Mouse (Mus musculus) neural tube, embryonic 14.5 days (tissue): ENCODE results near the gene Unk. TPM values are rescaled to one million over a fixed set of nuclear protein-coding genes. Genes with fewer than 3 reads are reported as not detected.

Experiments
- ATAC-seq: fragments of 200-750 bp; cut with Nextera tagmentation; 2 replicates; pipeline ENCODE4 v1.8.0; 2017; ENCODE audit warnings: low read depth, mild to moderate bottlenecking, moderate TSS enrichment, moderate library complexity
- H3K27ac ChIP-seq: fragments of 300-500 bp; sonication (generic); 2 replicates; pipeline ENCODE4 v1.5.1; 2014; ENCODE audit warnings: low read depth, mild to moderate bottlenecking, control low read depth, low read length, moderate library complexity, mixed read lengths
- H3K27me3 ChIP-seq: fragments of 300-500 bp; sonication (generic); 2 replicates; pipeline ENCODE4 v1.6.1; 2014; ENCODE audit warnings: low read length; ENCODE audit not compliant: control insufficient read depth, insufficient read depth
- H3K36me3 ChIP-seq: fragments of 300-500 bp; sonication (generic); 2 replicates; pipeline ENCODE4 v1.6.1; 2014; ENCODE audit warnings: low read length, mixed read lengths; ENCODE audit not compliant: control insufficient read depth, insufficient read depth
- H3K4me1 ChIP-seq: fragments of 300-500 bp; sonication (generic); 2 replicates; pipeline ENCODE4 v1.6.1; 2014; ENCODE audit warnings: low read length; ENCODE audit not compliant: control insufficient read depth, insufficient read depth
- H3K4me2 ChIP-seq: fragments of 300-500 bp; sonication (generic); 2 replicates; pipeline ENCODE4 v1.6.1; 2014; ENCODE audit warnings: mild to moderate bottlenecking, low read depth, low read length, control low read depth
- H3K4me3 ChIP-seq: fragments of 300-500 bp; sonication (generic); 2 replicates; pipeline ENCODE4 v1.5.1; 2014; ENCODE audit warnings: low read depth, low read length, control low read depth, mixed read lengths
- H3K9ac ChIP-seq: fragments of 300-500 bp; sonication (generic); replicated peaks from 2 replicates; pipeline ENCODE4 v1.6.1; 2014; ENCODE audit warnings: low read depth, mild to moderate bottlenecking, control low read depth, low read length, mixed read lengths
- H3K9me3 ChIP-seq: fragments of 300-500 bp; sonication (generic); 2 replicates; pipeline ENCODE4 v1.6.1; 2016; ENCODE audit warnings: low read length; ENCODE audit not compliant: control insufficient read depth
- WGBS: fragments of 180-500 bp; shearing (Covaris S2); extraction: QIAGEN DNeasy Blood & Tissue Kit; methylation state at CpG from one replicate; pipeline ENCODE4 v1.1.7; 2014; 5-methylcytosine and 5-hydroxymethylcytosine counted together
- polyA plus RNA-seq: library from polyadenylated mRNA; unstranded; fragments of >200 nt; fragmentation: Nextera tagmentation; extraction: Ambion mirVana; gene quantifications from 2 replicates; pipeline ENCODE4 v1.2.1, GENCODE M21; 2014

Gene Unk
- polyA plus RNA-seq, 1 experiment from 2014 or later, result 29.1 TPM

- Histone ChIP-seq H3K9me3 (no peaks in the 10 kb centered on the region), H3K4me2 (no peak overlapping the region), H3K27ac (no peak overlapping the region), H3K36me3 (peaks cover 24% of the 10 kb centered on the region), H3K4me1 (no peaks in the 10 kb centered on the region), H3K9ac (no peak overlapping the region), H3K4me3 (no peak overlapping the region), H3K27me3 (no peaks in the 10 kb centered on the region)
- WGBS, result 65% methylated on average over 23 of the region's 23 CpGs
- ATAC-seq, result no peak
These were observed 34.2 kb downstream of the Unk start for GRCm38 (mm10) chr11:116064187-116064867.

- H3K27me3 ChIP-seq, result no peaks in the 10 kb centered on the region
- H3K9ac ChIP-seq, result no peak overlapping the region
- H3K4me1 ChIP-seq, result no peaks in the 10 kb centered on the region
- peaks cover 14% of the 10 kb centered on the region for H3K36me3 ChIP-seq
- no peak for ATAC-seq
- no peak overlapping the region for H3K4me2 ChIP-seq
- no peaks in the 10 kb centered on the region for H3K9me3 ChIP-seq
- 89% methylated on average over 12 of the region's 12 CpGs for WGBS
- no peak overlapping the region for H3K27ac ChIP-seq
- H3K4me3 ChIP-seq, result no peak overlapping the region
These were observed 35.2 kb downstream of the Unk start for GRCm38 (mm10) chr11:116065345-116065744.

GRCm38 (mm10) chr11:116071510-116071909, 41.4 kb downstream of the Unk start:
- WGBS, result 69% methylated on average over 5 of the region's 5 CpGs
- no peak overlapping the region for H3K4me3 ChIP-seq
- no peaks in the 10 kb centered on the region for H3K9me3 ChIP-seq
- no peak overlapping the region for H3K4me2 ChIP-seq
- no peak for ATAC-seq
- H3K27ac ChIP-seq, result no peak overlapping the region
- H3K36me3 ChIP-seq, result no peaks in the 10 kb centered on the region
- no peaks in the 10 kb centered on the region for H3K27me3 ChIP-seq
- H3K9ac ChIP-seq, result no peak overlapping the region
- H3K4me1 ChIP-seq, result no peaks in the 10 kb centered on the region

GRCm38 (mm10) chr11:116072608-116073007, 42.5 kb downstream of the Unk start:
- WGBS, result 86% methylated on average over 3 of the region's 3 CpGs
- no peaks in the 10 kb centered on the region for H3K4me1 ChIP-seq
- no peak overlapping the region for H3K4me3 ChIP-seq
- H3K36me3 ChIP-seq, result no peaks in the 10 kb centered on the region
- H3K27ac ChIP-seq, result no peak overlapping the region
- no peak for ATAC-seq
- no peaks in the 10 kb centered on the region for H3K27me3 ChIP-seq
- no peak overlapping the region for H3K4me2 ChIP-seq
- no peak overlapping the region for H3K9ac ChIP-seq
- no peaks in the 10 kb centered on the region for H3K9me3 ChIP-seq

GRCm38 (mm10) chr11:116074436-116074991, 44.4 kb downstream of the Unk start:
- no peak for ATAC-seq
- 68% methylated on average over 7 of the region's 7 CpGs for WGBS
- H3K27me3 ChIP-seq, result no peaks in the 10 kb centered on the region
- no peak overlapping the region for H3K4me2 ChIP-seq
- H3K9ac ChIP-seq, result no peak overlapping the region
- H3K4me1 ChIP-seq, result peaks cover 9% of the 10 kb centered on the region; the same call in 1 of the 2 replicates
- no peak overlapping the region for H3K27ac ChIP-seq
- peaks cover 5% of the 10 kb centered on the region; the same call in 1 of the 2 replicates for H3K36me3 ChIP-seq
- H3K4me3 ChIP-seq, result no peak overlapping the region
- H3K9me3 ChIP-seq, result no peaks in the 10 kb centered on the region

- Histone ChIP-seq H3K9me3 (no peaks in the 10 kb centered on the region), H3K4me2 (no peak overlapping the region), H3K4me3 (no peak overlapping the region), H3K27me3 (no peaks in the 10 kb centered on the region), H3K36me3 (peaks cover 15% of the 10 kb centered on the region), H3K9ac (no peak overlapping the region), H3K4me1 (peaks cover 9% of the 10 kb centered on the region; the same call in 1 of the 2 replicates), H3K27ac (no peak overlapping the region)
- 66% methylated on average over 19 of the region's 20 CpGs for WGBS
- no peak for ATAC-seq
These were observed 45.6 kb downstream of the Unk start for GRCm38 (mm10) chr11:116075539-116076265.

GRCm38 (mm10) chr11:116076266-116076540, 46.1 kb downstream of the Unk start:
- H3K4me2 ChIP-seq, result no peak overlapping the region
- H3K27me3 ChIP-seq, result no peaks in the 10 kb centered on the region
- H3K9ac ChIP-seq, result no peak overlapping the region
- ATAC-seq, result no peak
- H3K9me3 ChIP-seq, result no peaks in the 10 kb centered on the region
- H3K27ac ChIP-seq, result no peak overlapping the region
- WGBS, result 85% methylated on average over 7 of the region's 7 CpGs
- H3K36me3 ChIP-seq, result peaks cover 19% of the 10 kb centered on the region
- H3K4me3 ChIP-seq, result no peak overlapping the region
- peaks cover 9% of the 10 kb centered on the region; the same call in 1 of the 2 replicates for H3K4me1 ChIP-seq

GRCm38 (mm10) chr11:116076836-116077235, 46.7 kb downstream of the Unk start:
- Histone ChIP-seq H3K27me3 (no peaks in the 10 kb centered on the region), H3K4me3 (no peak overlapping the region), H3K9me3 (no peaks in the 10 kb centered on the region), H3K4me2 (no peak overlapping the region), H3K9ac (no peak overlapping the region), H3K4me1 (peaks cover 9% of the 10 kb centered on the region; the same call in 1 of the 2 replicates), H3K27ac (no peak overlapping the region), H3K36me3 (peaks cover 23% of the 10 kb centered on the region)
- no peak for ATAC-seq
- WGBS, result 90% methylated on average over 7 of the region's 7 CpGs
